Mouse (Mus musculus) brain, embryonic 14.5 days (tissue): ENCODE results near the gene Arf3. TPM values are rescaled to one million over a fixed set of nuclear protein-coding genes. Genes with fewer than 3 reads are reported as not detected.
A peak's percentile ranks its signal among the peaks of the same experiment; 100 is the strongest.

ENCODE experiments used
- DNase-seq: peaks from one replicate; pipeline ENCODE4 v3.0.0-alpha.2; 2011; ENCODE audit warnings: low read depth
- CTCF ChIP-seq: fragments of 200-500 bp; IDR thresholded peaks from 2 replicates; pipeline ENCODE4 v1.5.1; 2012; ENCODE audit warnings: inconsistent platforms, mild to moderate bottlenecking, moderate library complexity, borderline replicate concordance; ENCODE audit not compliant: insufficient read depth, insufficient read length; ENCODE audit errors: extremely low read depth
- POLR2A ChIP-seq: fragments of 200-500 bp; IDR thresholded peaks from 2 replicates; pipeline ENCODE4 v1.6.1; 2012; ENCODE audit warnings: mild to moderate bottlenecking, inconsistent platforms, borderline replicate concordance; ENCODE audit not compliant: poor library complexity, insufficient read depth, insufficient read length, severe bottlenecking; ENCODE audit errors: extremely low read depth
- polyA plus RNA-seq: library from polyadenylated mRNA; depleted of rRNA; stranded (reverse); fragments of >200 nt; gene quantifications from 2 replicates; pipeline ENCODE4 v1.2.3, GENCODE M21; 2012

Gene Arf3
- polyA plus RNA-seq, 1 experiment: 156 TPM

DNA sequence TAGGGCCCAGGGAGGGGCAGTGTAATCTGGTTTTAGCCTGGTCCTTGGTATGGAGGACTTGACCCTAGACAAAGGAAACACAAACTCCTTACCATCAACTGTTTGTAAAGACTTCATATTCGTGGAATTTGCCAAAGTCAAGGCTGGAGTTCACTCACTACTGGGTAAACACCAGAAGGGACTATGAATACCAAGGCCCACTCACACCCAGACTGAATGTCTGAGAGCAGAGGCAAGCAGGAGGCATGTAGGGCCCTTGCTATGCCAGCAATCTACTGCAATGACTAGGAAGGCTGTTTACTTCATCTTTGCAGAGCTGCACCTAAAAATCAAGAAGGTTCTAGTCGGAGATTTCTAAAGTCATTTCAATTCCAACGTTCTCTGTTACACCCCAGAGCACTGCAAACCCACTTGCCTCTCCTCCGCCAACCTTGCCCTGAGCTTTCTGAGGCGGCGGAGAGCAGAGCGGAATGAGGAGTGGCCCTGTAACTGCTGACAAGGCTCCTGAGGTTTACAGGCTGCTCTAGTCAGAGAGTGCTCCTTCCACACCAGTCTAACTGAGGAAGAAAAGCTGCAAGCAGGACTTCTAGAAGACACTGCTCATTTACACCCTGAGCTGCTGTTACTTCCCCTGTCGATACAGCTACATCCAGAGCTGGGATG lies 20.1 kb downstream of the Arf3 start:
- TF ChIP-seq CTCF (no peak), POLR2A (no peak)
- no peak for DNase-seq

DNA sequence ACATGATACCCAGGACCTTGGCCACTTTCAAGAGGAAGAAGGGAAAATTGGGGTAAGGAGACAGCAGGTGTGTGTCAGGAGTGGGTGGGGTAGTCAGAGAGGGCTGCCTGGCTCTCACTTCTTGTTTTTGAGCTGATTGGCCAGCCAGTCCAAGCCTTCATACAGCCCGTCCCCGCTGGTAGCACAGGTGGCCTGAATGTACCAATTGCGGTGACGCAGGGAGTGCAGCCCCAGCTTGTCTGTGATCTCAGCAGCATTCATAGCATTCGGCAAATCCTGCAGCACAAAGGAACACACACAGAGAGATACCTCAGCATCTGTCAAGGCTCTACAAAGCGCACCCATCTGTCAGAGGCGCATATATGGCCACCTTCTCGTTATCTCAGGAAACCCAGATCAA lies 22.8 kb downstream of the Arf3 start:
- DNase-seq: no peak
- TF ChIP-seq POLR2A (no peak), CTCF (no peak)

GRCm38 (mm10) chr15:98738796-98739195 lies 24.2 kb downstream of the Arf3 start:
- TF ChIP-seq CTCF (peak; percentile 23; the same call in 1 of the 2 replicates), POLR2A (no peak)

GRCm38 (mm10) chr15:98737881-98738280 lies 25.1 kb downstream of the Arf3 start:
- DNase-seq: peak; percentile 22
- peak; percentile 55; the same call in 1 of the 2 replicates for TF ChIP-seq CTCF
- TF ChIP-seq POLR2A: no peak

More at GRCm38 (mm10) chr15:98738796-98739195, 24.2 kb downstream of the Arf3 start:
- no peak for DNase-seq

DNA sequence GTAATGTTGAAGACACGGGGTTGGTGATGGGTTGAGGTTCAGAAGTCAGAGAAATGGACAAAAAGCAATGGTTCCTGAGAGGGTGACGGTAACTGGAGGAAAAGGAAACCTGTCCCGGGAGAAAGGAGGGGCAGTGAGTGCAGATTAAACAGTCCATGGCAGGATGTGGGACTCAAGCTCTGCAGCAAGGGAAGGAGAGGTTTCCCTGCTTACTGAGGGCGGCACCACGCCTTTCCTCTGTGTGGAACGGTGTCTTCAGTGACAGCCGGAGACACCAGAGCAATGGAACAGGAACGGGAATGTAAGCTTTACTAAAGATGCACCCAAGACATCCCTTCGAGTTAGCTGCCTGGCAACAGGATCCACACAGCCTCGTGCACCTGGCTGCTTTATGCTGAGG lies 26.5 kb downstream of the Arf3 start:
- TF ChIP-seq POLR2A: no peak
- no peak for TF ChIP-seq CTCF
- no peak for DNase-seq

DNA sequence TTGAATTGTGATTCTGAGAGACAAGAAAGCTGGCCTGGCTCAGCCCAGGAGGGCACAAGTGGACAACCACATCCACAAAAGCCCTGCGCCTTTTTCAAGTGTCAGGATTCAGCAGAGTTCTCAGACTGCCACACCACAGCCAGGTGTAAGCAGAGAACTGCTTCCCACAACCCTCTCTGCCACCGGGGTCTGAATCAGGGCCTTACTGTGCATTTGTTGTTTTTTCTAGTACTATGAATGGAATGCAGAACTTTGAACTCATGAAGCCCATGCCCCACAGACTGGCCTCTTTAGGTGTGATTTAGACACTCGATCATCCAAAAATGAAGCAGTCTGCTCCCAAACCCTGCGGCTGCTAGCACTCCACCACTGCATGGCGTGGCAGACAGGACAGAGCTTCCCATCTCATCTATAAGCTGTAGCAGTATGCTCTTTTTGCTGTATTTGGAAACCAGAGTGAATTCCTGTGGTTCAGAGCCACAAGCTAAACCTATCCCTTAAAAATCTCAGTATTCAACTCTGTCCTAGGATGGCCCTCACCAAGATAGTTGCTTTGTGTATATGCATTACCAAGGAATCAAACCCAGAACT lies 28.9 kb downstream of the Arf3 start:
- no peak for TF ChIP-seq POLR2A
- no peak for TF ChIP-seq CTCF
- no peak for DNase-seq

GRCm38 (mm10) chr15:98733370-98733769 lies 29.6 kb downstream of the Arf3 start:
- no peak for DNase-seq
- TF ChIP-seq CTCF (no peak), POLR2A (no peak)

DNA sequence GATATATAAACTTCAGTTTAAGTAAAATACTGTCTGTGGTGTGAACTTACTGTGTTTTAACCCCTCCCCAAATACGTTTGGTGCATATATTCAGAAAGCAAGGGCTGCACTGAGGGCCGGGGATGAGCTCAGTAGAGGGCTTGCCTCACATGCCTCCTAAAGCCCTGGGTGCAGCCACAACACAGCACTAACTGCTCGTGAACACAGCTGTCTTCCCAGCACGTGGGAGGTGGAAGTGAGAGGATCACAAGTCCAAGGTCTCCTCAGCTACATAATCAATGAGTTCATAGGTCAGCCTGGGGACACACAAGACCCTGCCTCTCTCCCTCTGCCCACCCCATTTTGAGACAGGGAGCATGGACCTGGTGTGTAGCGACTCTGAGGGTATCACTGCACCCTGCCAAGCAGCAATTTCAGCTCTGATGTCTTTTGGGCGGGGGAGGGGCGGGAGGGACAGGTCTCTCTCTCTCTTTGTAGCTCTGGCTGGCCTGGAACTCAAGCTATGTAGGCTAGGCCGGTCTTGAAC lies 30.9 kb downstream of the Arf3 start:
- DNase-seq: no peak
- TF ChIP-seq CTCF (no peak), POLR2A (no peak)

DNA sequence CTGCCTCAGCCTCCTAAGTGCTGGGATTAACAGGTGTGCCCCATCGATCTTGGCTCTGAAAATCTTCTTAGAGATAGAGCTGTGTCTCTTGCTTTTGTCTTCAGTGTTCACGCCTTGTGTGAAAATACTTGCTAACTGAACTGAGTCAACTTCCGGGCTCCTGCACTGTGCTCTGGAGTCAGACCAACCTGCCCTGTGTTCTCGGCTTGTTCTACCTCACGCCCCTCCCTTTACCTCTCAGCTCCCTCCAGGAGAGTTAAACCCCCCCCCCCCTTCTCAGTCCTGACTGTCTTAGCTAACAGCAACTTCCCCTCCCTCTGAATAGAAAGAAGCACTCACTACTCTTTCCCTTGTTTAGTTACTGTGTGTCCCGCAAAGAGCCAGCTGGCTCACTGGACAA lies 32.2 kb downstream of the Arf3 start:
- no peak for DNase-seq
- no peak for TF ChIP-seq CTCF
- TF ChIP-seq POLR2A: no peak

DNA sequence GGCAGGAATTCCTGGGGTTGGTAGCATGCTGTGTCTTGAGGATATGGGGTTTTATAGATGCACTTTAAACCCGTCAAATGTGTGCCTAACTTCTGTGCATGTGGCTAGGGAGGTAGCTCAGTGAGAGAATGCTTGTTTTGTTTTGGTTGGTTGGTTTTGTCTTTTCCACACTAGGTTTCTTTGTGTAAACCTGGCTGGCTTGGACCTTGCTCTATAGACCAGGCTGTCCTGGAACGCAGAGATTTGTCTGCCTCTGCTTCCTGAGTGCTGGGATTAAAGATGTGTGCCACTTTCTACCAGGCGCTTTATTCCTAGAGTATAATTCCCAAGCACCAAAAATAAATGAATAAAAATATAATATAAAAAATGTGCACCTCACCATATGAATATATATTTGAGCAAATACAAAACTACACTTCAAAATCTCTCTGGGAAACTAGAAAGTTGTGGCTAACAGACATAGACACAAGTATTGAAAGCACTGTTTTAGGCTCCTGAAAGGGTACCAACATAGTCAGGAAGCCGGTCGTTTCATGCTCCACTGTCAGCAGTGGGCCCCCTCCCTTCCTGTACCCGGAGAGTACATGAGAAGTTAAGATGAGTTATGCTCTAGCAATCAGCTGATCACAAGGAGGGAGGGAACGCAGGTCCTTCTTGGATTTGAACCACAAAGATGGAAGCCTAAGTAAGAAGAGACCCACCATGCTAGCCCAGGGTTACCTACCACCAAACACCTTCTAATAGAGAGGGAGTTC lies 33.0 kb downstream of the Arf3 start:
- TF ChIP-seq CTCF (no peak), POLR2A (no peak)

GRCm38 (mm10) chr15:98728366-98728765 lies 34.6 kb downstream of the Arf3 start:
- DNase-seq: no peak

More for the DNA sequence above, 33.0 kb downstream of the Arf3 start:
- DNase-seq: no peak

More at GRCm38 (mm10) chr15:98728366-98728765, 34.6 kb downstream of the Arf3 start:
- TF ChIP-seq POLR2A (no peak), CTCF (no peak)
